Mouse (Mus musculus) MEL (cell line): ENCODE data around the gene Gdf11. TPM values are rescaled to one million over a fixed set of nuclear protein-coding genes. Genes with fewer than 3 reads are reported as not detected.

Experiments used
- DNase-seq: peaks from one replicate; pipeline ENCODE4 v3.0.0; 2011; ENCODE audit warnings: low read depth, low spot score
- H3K27ac ChIP-seq: 2 replicates; pipeline ENCODE4 v1.5.1; 2012; ENCODE audit warnings: low read depth, mild to moderate bottlenecking, control low read depth, low read length, moderate library complexity; ENCODE audit not compliant: control insufficient read depth
- H3K27me3 ChIP-seq, 2 experiments: fragments of 150-350 bp in 1 of 2; sonication (generic) in 1 of 2; 2 replicates each; pipeline ENCODE4 v1.6.1; 2012; ENCODE audit warnings: low read length in 2 of 2, mild to moderate bottlenecking in 2 of 2, improper control_type of control experiment in 1 of 2, moderate library complexity in 1 of 2; ENCODE audit not compliant: insufficient read depth in 2 of 2, control insufficient read depth in 1 of 2
- H3K36me3 ChIP-seq, 2 experiments: 2 replicates each; pipeline ENCODE4 v1.6.1; 2012 to 2014; ENCODE audit warnings: low read length in 2 of 2, improper control_type of control experiment in 1 of 2, inconsistent platforms in 1 of 2, mild to moderate bottlenecking in 1 of 2; ENCODE audit not compliant: insufficient read depth in 2 of 2, control insufficient read depth in 1 of 2
- H3K4me1 ChIP-seq, 2 experiments: fragments of 150-350 bp in 1 of 2; sonication (generic) in 1 of 2; 2 replicates each; pipeline ENCODE4 v1.6.1; 2012; ENCODE audit warnings: low read length in 2 of 2, improper control_type of control experiment in 1 of 2, mild to moderate bottlenecking in 1 of 2; ENCODE audit not compliant: insufficient read depth in 2 of 2, control insufficient read depth in 1 of 2
- H3K4me3 ChIP-seq, 2 experiments: fragments of 150-350 bp in 1 of 2; sonication (generic) in 1 of 2; 2 replicates each; pipeline ENCODE4 v1.5.1; 2012; ENCODE audit warnings: low read depth in 2 of 2, low read length in 2 of 2, mild to moderate bottlenecking in 2 of 2, moderate library complexity in 2 of 2, control low read depth in 1 of 2, improper control_type of control experiment in 1 of 2; ENCODE audit not compliant: control insufficient read depth in 1 of 2, insufficient read depth in 1 of 2
- H3K79me2 ChIP-seq: 2 replicates; pipeline ENCODE4 v1.6.1; 2012; ENCODE audit warnings: mild to moderate bottlenecking, low read length, moderate library complexity; ENCODE audit not compliant: control insufficient read depth, poor library complexity, insufficient read depth
- H3K9ac ChIP-seq: 2 replicates; pipeline ENCODE4 v1.6.1; 2012; ENCODE audit warnings: low read depth, mild to moderate bottlenecking, control low read depth, low read length, moderate library complexity; ENCODE audit not compliant: control insufficient read depth, poor library complexity, severe bottlenecking
- H3K9me3 ChIP-seq: fragments of 150-350 bp; sonication (generic); replicated peaks from 2 replicates; pipeline ENCODE4 v1.6.1; 2012; ENCODE audit warnings: mild to moderate bottlenecking, low read length, improper control_type of control experiment, moderate library complexity; ENCODE audit not compliant: insufficient read depth
- CHD2 ChIP-seq: IDR thresholded peaks from 2 replicates; pipeline ENCODE4 v1.6.1; 2011; ENCODE audit warnings: low read length, improper control_type of control experiment
- ELF1 ChIP-seq: IDR thresholded peaks from 2 replicates; pipeline ENCODE4 v1.6.1; 2014; ENCODE audit warnings: low read depth, mild to moderate bottlenecking, inconsistent platforms, low read length, improper control_type of control experiment, moderate library complexity
- GABPA ChIP-seq: IDR thresholded peaks from 2 replicates; pipeline ENCODE4 v1.6.1; 2012; ENCODE audit warnings: low read depth, mild to moderate bottlenecking, inconsistent platforms, low read length, improper control_type of control experiment, moderate library complexity
- GATA1 ChIP-seq: IDR thresholded peaks from 2 replicates; pipeline ENCODE4 v1.6.1; 2011; ENCODE audit warnings: low read depth, low read length, improper control_type of control experiment
- KAT2A ChIP-seq: conservative IDR thresholded peaks from 2 replicates; pipeline ENCODE4 v1.6.1; 2012; ENCODE audit warnings: low read depth, low read length, improper control_type of control experiment, inconsistent platforms
- MAFK ChIP-seq: IDR thresholded peaks from 2 replicates; pipeline ENCODE4 v1.6.1; 2011; ENCODE audit warnings: low read depth, mild to moderate bottlenecking, low read length, improper control_type of control experiment, borderline replicate concordance
- MAX ChIP-seq: IDR thresholded peaks from 2 replicates; pipeline ENCODE4 v1.6.1; 2011; ENCODE audit warnings: low read length, improper control_type of control experiment
- MEF2A ChIP-seq: IDR thresholded peaks from 2 replicates; pipeline ENCODE4 v1.6.1; 2014; ENCODE audit warnings: low read depth, mild to moderate bottlenecking, inconsistent platforms, low read length, improper control_type of control experiment; ENCODE audit not compliant: poor library complexity, insufficient replicate concordance, severe bottlenecking; ENCODE audit errors: extremely low read depth
- MYC ChIP-seq: IDR thresholded peaks from 2 replicates; pipeline ENCODE4 v1.6.1; 2011; ENCODE audit warnings: low read depth, mild to moderate bottlenecking, low read length, improper control_type of control experiment, moderate library complexity
- NELFE ChIP-seq: IDR thresholded peaks from 2 replicates; pipeline ENCODE4 v1.6.1; 2011; ENCODE audit warnings: low read depth, low read length, improper control_type of control experiment
- NRF1 ChIP-seq: IDR thresholded peaks from 2 replicates; pipeline ENCODE4 v1.6.1; 2014; ENCODE audit warnings: low read depth, mild to moderate bottlenecking, inconsistent platforms, low read length, improper control_type of control experiment, moderate library complexity; ENCODE audit not compliant: poor library complexity, insufficient read depth, severe bottlenecking
- POLR2AphosphoS2 ChIP-seq: IDR thresholded peaks from 2 replicates; pipeline ENCODE4 v1.6.1; 2011; ENCODE audit warnings: low read length, improper control_type of control experiment
- POLR2AphosphoS5 ChIP-seq: IDR thresholded peaks from 2 replicates; pipeline ENCODE4 v1.6.1; 2012; ENCODE audit warnings: low read depth, borderline replicate concordance, mild to moderate bottlenecking, inconsistent platforms, low read length, moderate library complexity, mixed read lengths
- RCOR1 ChIP-seq: IDR thresholded peaks from 2 replicates; pipeline ENCODE4 v1.6.1; 2012; ENCODE audit warnings: low read depth, mild to moderate bottlenecking, inconsistent platforms, low read length, improper control_type of control experiment
- SMC3 ChIP-seq: IDR thresholded peaks from 2 replicates; pipeline ENCODE4 v1.6.1; 2011; ENCODE audit warnings: low read depth, low read length, improper control_type of control experiment
- TAL1 ChIP-seq: IDR thresholded peaks from 2 replicates; pipeline ENCODE4 v1.6.1; 2012; ENCODE audit warnings: mild to moderate bottlenecking, inconsistent platforms, low read length, moderate library complexity, mixed read lengths
- ZKSCAN1 ChIP-seq: IDR thresholded peaks from 2 replicates; pipeline ENCODE4 v1.6.1; 2012; ENCODE audit warnings: low read depth, mild to moderate bottlenecking, inconsistent platforms, low read length, improper control_type of control experiment, moderate library complexity
- polyA plus RNA-seq, 2 experiments: library from polyadenylated mRNA; stranded (reverse) in 1 of 2; unstranded in 1 of 2; fragments of >175 nt in 1 of 2; fragments of >200 nt in 1 of 2; gene quantifications; 2 replicates each; pipeline versions ENCODE4 v1.2.1 to v1.2.4; 2012; ENCODE audit warnings: low replicate concordance in 2 of 2, low read depth in 1 of 2; ENCODE audit not compliant: insufficient read length in 2 of 2, insufficient read depth in 1 of 2, missing spikeins in 1 of 2
- total RNA-seq: library from RNA; depleted of rRNA; stranded (reverse); fragments of 300-350 nt; gene quantifications from 2 replicates; pipeline ENCODE4 v1.2.3, GENCODE M21; 2012

The Gdf11 gene
- total and polyA plus RNA-seq, 3 experiments: 2.3 to 2.8 TPM; not detected in 1

GRCm38 (mm10) chr10:128931441-128931840, 39.9 kb upstream of the Gdf11 start:
- no peak overlapping the region for H3K9ac ChIP-seq
- H3K4me1 ChIP-seq: no peaks in the 10 kb centered on the region
- no peak overlapping the region for H3K27ac ChIP-seq
- no peak for DNase-seq
- H3K36me3 ChIP-seq: no peaks in the 10 kb centered on the region
- H3K4me3 ChIP-seq: no peak overlapping the region
- H3K27me3 ChIP-seq: peaks cover 4 to 10% of the 10 kb centered on the region in 2 experiments
- TF ChIP-seq NELFE (no peak), GABPA (no peak), GATA1 (no peak), POLR2AphosphoS5 (no peak), ZKSCAN1 (no peak), MAFK (no peak), ELF1 (no peak), SMC3 (no peak), TAL1 (no peak), RCOR1 (no peak), MEF2A (no peak)
- TF ChIP-seq, all 39 proteins: peak for 0
- Histone ChIP-seq H3K79me2 (no peaks in the 10 kb centered on the region), H3K9me3 (no peaks in the 10 kb centered on the region)

- Histone ChIP-seq H3K9ac (no peak overlapping the region), H3K27ac (no peak overlapping the region), H3K4me3 (no peak overlapping the region), H3K79me2 (no peaks in the 10 kb centered on the region), H3K9me3 (no peaks in the 10 kb centered on the region), H3K36me3 (no peaks in the 10 kb centered on the region), H3K4me1 (no peaks in the 10 kb centered on the region), H3K27me3 (peaks cover 4 to 10% of the 10 kb centered on the region in 2 experiments)
- no peak for DNase-seq
- TF ChIP-seq POLR2AphosphoS2: no peak
- no peak for TF ChIP-seq NRF1
- no peak for TF ChIP-seq CHD2
- TF ChIP-seq MYC: no peak
- no peak for TF ChIP-seq MAX
- TF ChIP-seq KAT2A: no peak
Measured at GRCm38 (mm10) chr10:128929638-128930378, 38.3 kb upstream of the Gdf11 start.
